Mouse (Mus musculus) cerebellum, adult 2 months (tissue): ENCODE measurements around the gene Sh3d19.

Experiments used
- CTCF ChIP-seq: fragments of 200-500 bp; IDR thresholded peaks from 2 replicates; pipeline ENCODE4 v1.5.1; 2011; ENCODE audit warnings: low read depth, mild to moderate bottlenecking, control low read depth, low read length, moderate library complexity, borderline replicate concordance; ENCODE audit not compliant: insufficient read depth
- POLR2A ChIP-seq: fragments of 200-500 bp; IDR thresholded peaks from 2 replicates; pipeline ENCODE4 v1.6.1; 2011; ENCODE audit warnings: low read length, control low read depth, borderline replicate concordance; ENCODE audit not compliant: insufficient read depth

GRCm38 (mm10) chr3:86028658-86029375 is 57.9 kb downstream of the Sh3d19 start:
- TF ChIP-seq CTCF (no peak), POLR2A (no peak)
